Mouse (Mus musculus): ENCODE data around the gene Nme7. TPM values are rescaled to one million over a fixed set of nuclear protein-coding genes. Genes with fewer than 3 reads are reported as not detected.

The Nme7 gene
- total RNA-seq, 2 experiments from 2014 or later = 1.4 TPM

- intact Hi-C loops (cut with DNase I) = no loop called here
- no peak for DNase-seq
- no peak for TF ChIP-seq CTCF (IDR thresholded peaks at IDR 0.05)
- no peak overlapping the region for H3K4me3 ChIP-seq
- no peak overlapping the region for H3K27ac ChIP-seq
Measured at GRCm38 (mm10) chr1:164296473-164296872, 7.4 kb upstream of the Nme7 start.

GRCm38 (mm10) chr1:164301949-164302348 lies 2.0 kb upstream of the Nme7 start:
- no peak for TF ChIP-seq CTCF (IDR thresholded peaks at IDR 0.05)
- no peak for DNase-seq
- Histone ChIP-seq H3K27ac (no peak overlapping the region), H3K4me3 (no peak overlapping the region)
- intact Hi-C loops (cut with DNase I) = no loop called here

GRCm38 (mm10) chr1:164307124-164307751 lies 3.3 kb downstream of the Nme7 start, which contains the start of gene Blzf1:
Gene Blzf1 (minus strand): TSS chr1:164307489.
- intact Hi-C loops (cut with DNase I) = loop anchor here (2.0 kb wide), 1 partner anchor 930 kb away; the partner anchor contains the start of gene Tiprl
- H3K27ac ChIP-seq = peak within 1 kb of the TSS; percentile 93

GRCm38 (mm10) chr1:164307922-164308321 lies 4.0 kb downstream of the Nme7 start:
- intact Hi-C loops (cut with DNase I) = loop anchor here (2.0 kb wide), 1 partner anchor 929 kb away; the partner anchor contains the start of gene Tiprl
- TF ChIP-seq CTCF (IDR thresholded peaks at IDR 0.05) = no peak
- Histone ChIP-seq H3K4me3 (peak overlapping the region; percentile 97), H3K27ac (peak overlapping the region; percentile 93)
- no peak for DNase-seq

More at GRCm38 (mm10) chr1:164307124-164307751, 3.3 kb downstream of the Nme7 start, which contains the start of gene Blzf1:
- DNase-seq = peak; percentile 97
- H3K4me3 ChIP-seq = peak within 1 kb of the TSS; percentile 97
- no peak for TF ChIP-seq CTCF (IDR thresholded peaks at IDR 0.05)

GRCm38 (mm10) chr1:164314085-164314484 lies 10.2 kb downstream of the Nme7 start:
- DNase-seq = no peak
- TF ChIP-seq CTCF (IDR thresholded peaks at IDR 0.05) = no peak
- intact Hi-C loops (cut with DNase I) = no loop called here
- Histone ChIP-seq H3K4me3 (no peak overlapping the region), H3K27ac (no peak overlapping the region)

DNA sequence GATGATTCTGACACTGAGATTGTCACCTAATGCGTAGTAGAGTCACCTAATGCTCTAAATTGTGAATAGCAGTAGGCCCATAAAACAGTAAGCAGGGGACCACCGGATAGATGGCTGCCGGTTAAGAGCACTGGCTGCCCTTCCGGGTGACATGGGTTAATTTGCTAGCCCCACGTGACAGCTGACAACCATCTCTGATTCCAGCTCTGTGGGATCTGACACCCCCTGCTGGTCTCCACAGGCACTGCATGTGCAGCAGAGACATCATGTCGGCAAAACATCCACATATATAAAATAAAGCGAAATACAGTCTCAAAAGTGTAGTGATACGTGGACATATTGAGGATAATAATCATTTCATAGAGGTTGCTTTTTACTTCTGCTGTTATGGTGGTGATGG lies 11.3 kb downstream of the Nme7 start:
- intact Hi-C loops (cut with DNase I) = loop anchor here (5.0 kb wide), 2 partner anchors 587 to 722 kb away; no protein-coding TSS in a partner anchor
- no peak overlapping the region for H3K27ac ChIP-seq
- DNase-seq = peak; percentile 47
- peak; percentile 72 for TF ChIP-seq CTCF (IDR thresholded peaks at IDR 0.05)
- H3K4me3 ChIP-seq = no peak overlapping the region

GRCm38 (mm10) chr1:164316697-164317096 lies 12.8 kb downstream of the Nme7 start:
- intact Hi-C loops (cut with DNase I) = loop anchor here (2.0 to 5.0 kb wide), 3 partner anchors 586 to 804 kb away; no protein-coding TSS in a partner anchor

DNA sequence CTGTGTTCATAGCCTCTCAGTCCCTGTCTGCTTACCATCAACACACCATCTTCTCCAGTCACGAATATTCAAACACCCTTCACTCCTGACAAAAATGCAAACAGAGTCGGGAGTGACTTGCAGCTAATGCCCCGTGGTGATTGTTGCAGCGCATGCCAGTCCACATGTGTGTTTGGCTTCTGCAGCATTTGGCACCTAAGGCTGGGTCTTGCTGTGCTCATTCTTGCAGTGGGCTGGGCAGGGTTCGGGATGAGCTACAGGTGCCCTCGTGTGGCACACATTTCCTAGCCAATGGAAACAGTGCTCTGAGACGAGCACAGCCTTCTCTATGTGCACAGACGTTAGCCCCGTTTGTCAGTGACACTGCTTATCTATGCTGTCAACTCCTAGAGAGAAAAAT lies 13.3 kb downstream of the Nme7 start:
- TF ChIP-seq CTCF (IDR thresholded peaks at IDR 0.05) = no peak
- no peak for DNase-seq
- Histone ChIP-seq H3K27ac (no peak overlapping the region), H3K4me3 (no peak overlapping the region)
- intact Hi-C loops (cut with DNase I) = loop anchor here (2.0 to 5.0 kb wide), 3 partner anchors 585 to 804 kb away; no protein-coding TSS in a partner anchor

More at GRCm38 (mm10) chr1:164316697-164317096, 12.8 kb downstream of the Nme7 start:
- TF ChIP-seq CTCF (IDR thresholded peaks at IDR 0.05) = peak; percentile 86
- peak; percentile 69 for DNase-seq
- H3K4me3 ChIP-seq = no peak overlapping the region
- no peak overlapping the region for H3K27ac ChIP-seq

- no peak for DNase-seq
- Histone ChIP-seq H3K27ac (no peak overlapping the region), H3K4me3 (no peak overlapping the region)
- TF ChIP-seq CTCF (IDR thresholded peaks at IDR 0.05) = no peak
- intact Hi-C loops (cut with DNase I) = loop anchor here (5.0 kb wide), 2 partner anchors 584 to 719 kb away; no protein-coding TSS in a partner anchor
Measured at GRCm38 (mm10) chr1:164318474-164318873, 14.6 kb downstream of the Nme7 start.

DNA sequence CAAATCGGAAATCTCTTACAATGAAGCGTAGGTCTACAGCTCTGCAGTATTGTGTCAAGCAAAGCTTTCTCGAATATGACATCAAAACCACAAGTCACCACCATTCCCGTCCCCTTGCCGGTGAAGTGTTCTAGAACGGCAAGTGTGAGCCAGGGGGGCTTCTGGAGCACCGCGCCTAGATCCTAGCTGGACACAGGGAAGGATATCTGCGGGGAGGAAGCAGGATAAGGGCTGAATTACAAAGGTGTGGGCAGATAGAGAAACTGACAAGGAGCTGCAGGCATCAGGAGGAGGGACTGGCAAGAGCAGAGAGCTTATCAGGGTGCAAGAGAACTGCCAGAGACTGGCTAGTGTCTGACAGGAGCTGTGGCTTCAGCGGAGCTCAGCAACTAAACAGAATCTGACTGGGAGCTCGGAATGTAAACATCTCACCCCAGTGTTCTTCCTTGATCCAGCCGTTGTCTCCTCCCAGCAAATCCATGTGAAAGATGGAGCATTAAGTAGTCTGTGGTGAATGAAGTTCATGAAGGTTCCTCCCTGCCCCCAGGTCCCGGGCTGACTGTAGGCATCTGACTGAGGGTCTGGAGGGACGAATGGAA lies 15.7 kb downstream of the Nme7 start:
- DNase-seq = no peak
- no peak for TF ChIP-seq CTCF (IDR thresholded peaks at IDR 0.05)
- H3K27ac ChIP-seq = no peak overlapping the region
- no peak overlapping the region for H3K4me3 ChIP-seq
- intact Hi-C loops (cut with DNase I) = loop anchor here (5.0 kb wide), 2 partner anchors 583 to 718 kb away; no protein-coding TSS in a partner anchor

DNA sequence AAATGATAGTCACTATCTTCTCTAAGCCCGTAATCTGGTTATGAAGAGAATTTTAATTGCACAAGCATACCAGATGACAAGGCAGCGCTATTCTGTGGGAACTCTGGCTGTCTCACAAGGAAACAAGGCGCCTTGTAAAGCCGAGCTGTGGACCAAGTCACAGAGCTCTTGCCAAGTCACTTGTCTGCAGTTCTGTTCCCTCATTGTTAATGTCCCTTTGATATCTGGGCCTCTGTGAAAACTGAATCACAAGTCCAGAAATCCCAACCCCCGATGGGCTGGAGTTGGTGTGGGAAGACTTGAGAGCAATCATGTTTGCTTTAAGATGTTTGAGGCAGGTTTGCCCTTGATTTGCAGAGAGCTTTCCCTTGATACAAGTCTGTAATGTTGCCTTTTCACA lies 16.8 kb downstream of the Nme7 start:
- no peak overlapping the region for H3K27ac ChIP-seq
- no peak for TF ChIP-seq CTCF (IDR thresholded peaks at IDR 0.05)
- intact Hi-C loops (cut with DNase I) = no loop called here
- no peak for DNase-seq
- H3K4me3 ChIP-seq = no peak overlapping the region

- Histone ChIP-seq H3K27ac (no peak overlapping the region), H3K4me3 (no peak overlapping the region)
- TF ChIP-seq CTCF (IDR thresholded peaks at IDR 0.05) = no peak
- intact Hi-C loops (cut with DNase I) = no loop called here
- no peak for DNase-seq
Measured at GRCm38 (mm10) chr1:164321408-164321807, 17.5 kb downstream of the Nme7 start.

DNA sequence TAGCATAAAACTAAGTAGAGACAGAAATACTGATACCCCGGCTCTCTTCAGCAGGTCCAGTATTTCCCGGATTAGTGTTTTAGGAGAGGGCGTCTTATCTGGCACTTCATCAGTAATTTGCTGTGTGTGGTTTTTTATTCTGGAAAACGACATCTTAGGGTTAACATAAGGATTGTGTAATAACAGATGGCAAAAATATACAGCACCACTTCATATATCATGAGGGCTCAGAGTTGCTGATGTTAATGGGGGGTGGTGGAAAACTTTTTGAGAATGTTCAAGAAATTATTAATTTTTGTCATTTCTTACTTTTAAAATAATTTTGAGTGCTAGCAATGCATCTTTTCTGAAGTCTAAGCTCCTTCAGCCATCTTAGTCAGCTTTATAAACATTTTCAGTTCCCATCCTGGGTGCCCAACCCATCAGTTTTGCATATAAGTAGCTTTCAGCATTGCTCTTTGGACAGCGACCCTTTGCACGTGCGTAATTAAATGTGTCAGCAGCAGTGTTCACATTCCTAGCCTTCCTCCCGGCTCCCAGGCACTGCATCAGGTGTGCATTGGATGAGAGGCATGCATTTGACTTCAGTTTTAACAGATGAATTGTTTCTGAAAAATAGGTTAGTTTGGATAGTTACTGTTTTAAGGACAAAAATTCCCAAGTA lies 19.2 kb downstream of the Nme7 start:
- no peak for TF ChIP-seq CTCF (IDR thresholded peaks at IDR 0.05)
- H3K27ac ChIP-seq = no peak overlapping the region
- H3K4me3 ChIP-seq = no peak overlapping the region
- no peak for DNase-seq
- intact Hi-C loops (cut with DNase I) = no loop called here
